Mouse (Mus musculus): ENCODE data around the gene Gxylt1.

DNA sequence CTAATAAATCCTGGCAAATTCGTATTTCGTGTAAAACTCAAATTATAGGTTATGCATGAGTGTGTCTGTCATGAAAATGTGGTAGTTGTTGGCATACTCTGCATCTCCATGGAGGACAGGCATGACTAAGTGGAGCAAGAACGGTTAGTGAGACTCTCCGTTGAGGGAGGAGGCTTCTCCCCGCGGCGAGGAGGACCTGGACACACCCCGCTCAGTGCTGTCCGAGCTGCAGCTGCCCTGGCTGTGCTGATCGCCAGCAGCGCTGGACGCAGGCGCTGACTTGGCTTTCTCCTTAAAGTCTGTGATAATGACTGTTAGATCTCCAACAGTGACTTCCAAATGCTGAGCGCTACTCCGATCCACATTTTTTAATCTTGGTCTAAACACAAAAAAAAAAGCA, 10.3 kb upstream of the Gxylt1 start:
- no peak for TF ChIP-seq POLR2A (IDR thresholded peaks at IDR 0.05; ENCODE audit: borderline replicate concordance, extremely low read depth, insufficient read depth, insufficient read length, poor library complexity, severe bottlenecking)
- no peak for TF ChIP-seq CTCF (IDR thresholded peaks at IDR 0.05; ENCODE audit: borderline replicate concordance, extremely low read depth, insufficient read depth, insufficient read length)

Data from brain, embryonic 14.5 days (tissue).